Comparison of ENCODE assay signal across 27 mouse cellular contexts in genomic region chr15:88745926-88746325, GRCm38 (mm10). TPM values are rescaled to one million over a fixed set of nuclear protein-coding genes. Genes with fewer than 3 reads are reported as not detected.
A peak's percentile ranks its signal among the peaks of the same experiment; 100 is the strongest.
DNase-seq lines count a peak whose midpoint lies in the region; ATAC-seq and TF ChIP-seq lines count a peak whose summit lies in the region.
"Had no signal": no experiment of that assay in that cellular context is flagged by ENCODE, and none has a peak within 500 bp of the region (broad histone marks: within the 10 kb centered on the region; RNA-seq: fewer than 3 reads in every experiment).

No protein-coding gene starts in this region.

- no peak for TF ChIP-seq CTCF in liver, postnatal 0 days (IDR thresholded peaks at IDR 0.05; ENCODE audit: low read depth)

- H3K27me3 ChIP-seq in midbrain, embryonic 11.5 days (ENCODE audit: control insufficient read depth, insufficient read depth, low read length), result no peaks in the 10 kb centered on the region
- H3K27me3 ChIP-seq in midbrain, embryonic 16.5 days (ENCODE audit: control insufficient read depth, insufficient read depth, low read depth, low read length), result no peaks in the 10 kb centered on the region
- H3K27me3 ChIP-seq in liver, postnatal 0 days (ENCODE audit: insufficient read depth, low read length), result no peaks in the 10 kb centered on the region
- H3K27me3 ChIP-seq: kidney, embryonic 15.5 days; limb, embryonic 15.5 days; liver, embryonic 13.5 days; midbrain, embryonic 12.5 days; neural tube, embryonic 13.5 days had no signal

- H3K4me1 ChIP-seq in midbrain, embryonic 11.5 days (ENCODE audit: control insufficient read depth, insufficient read depth, low read length), result peaks cover 4% of the 10 kb centered on the region; the same call in 1 of the 2 replicates
- peaks cover 5% of the 10 kb centered on the region for H3K4me1 ChIP-seq in midbrain, embryonic 16.5 days (ENCODE audit: control insufficient read depth, insufficient read depth, low read length)
- H3K4me1 ChIP-seq in liver, postnatal 0 days (ENCODE audit: insufficient read depth), result peaks cover 17% of the 10 kb centered on the region

- no peak overlapping the region for H3K27ac ChIP-seq in midbrain, embryonic 11.5 days (ENCODE audit: low read depth, low read length)
- no peak overlapping the region for H3K27ac ChIP-seq in midbrain, embryonic 16.5 days (ENCODE audit: low read length)
- H3K27ac ChIP-seq in macrophage, result peak overlapping the region; percentile 70
- H3K27ac ChIP-seq in liver, postnatal 0 days (ENCODE audit: low read depth), result no peak overlapping the region
- H3K27ac ChIP-seq: embryonic facial prominence, embryonic 10.5 days; embryonic facial prominence, embryonic 15.5 days; forebrain, embryonic 12.5 days; kidney, embryonic 15.5 days; limb, embryonic 10.5 days; limb, embryonic 15.5 days; liver, embryonic 13.5 days; midbrain, embryonic 12.5 days; neural tube, embryonic 13.5 days had no signal

- TF ChIP-seq EP300 in liver, postnatal 0 days (IDR thresholded peaks at IDR 0.05; ENCODE audit: low read depth), result no peak

- WGBS in midbrain, embryonic 11.5 days, result 59% methylated on average over 3 of the region's 3 CpGs
- 51% methylated on average over 3 of the region's 3 CpGs for WGBS in midbrain, embryonic 16.5 days
- 92% methylated on average over 3 of the region's 3 CpGs for WGBS in macrophage (ENCODE audit: missing documents)
- 67% methylated on average over 3 of the region's 3 CpGs for WGBS in liver, postnatal 0 days (ENCODE audit: insufficient replicate concordance)

- peak; percentile 75 for DNase-seq in midbrain, embryonic 11.5 days (ENCODE audit: low spot score, missing footprints)
- DNase-seq in adipocyte (ENCODE audit: low spot score), result peak; percentile 36
- DNase-seq in urinary bladder, postnatal 10 days (ENCODE audit: low spot score), result no peak
- no peak for DNase-seq in liver, postnatal 0 days
- DNase-seq in adrenal gland, postnatal 14 days, result no peak
- DNase-seq: adrenal gland, adult 2 months; cerebellum, adult 8-10 months; cerebellum, postnatal 25 days; forebrain, postnatal 0 days; heart, postnatal 14 days; kidney, postnatal 4 days; layer of hippocampus, postnatal 36 days; liver, embryonic 13.5 days; lung, adult 2 months; lung, postnatal 14 days; thymus, postnatal 4 days had no signal

- no peak overlapping the region for H3K4me2 ChIP-seq in midbrain, embryonic 11.5 days
- H3K4me2 ChIP-seq in midbrain, embryonic 16.5 days (ENCODE audit: low read length), result no peak overlapping the region
- no peak overlapping the region for H3K4me2 ChIP-seq in liver, postnatal 0 days (ENCODE audit: low read depth, low read length)
- H3K4me2 ChIP-seq: embryonic facial prominence, embryonic 15.5 days; forebrain, embryonic 12.5 days; kidney, embryonic 15.5 days; limb, embryonic 15.5 days; liver, embryonic 13.5 days; midbrain, embryonic 12.5 days; neural tube, embryonic 13.5 days had no signal

- H3K79me2 ChIP-seq in macrophage (ENCODE audit: inconsistent target), result no peaks in the 10 kb centered on the region

- H3K9ac ChIP-seq in midbrain, embryonic 11.5 days (ENCODE audit: low read length), result no peak overlapping the region
- no peak overlapping the region for H3K9ac ChIP-seq in midbrain, embryonic 16.5 days (ENCODE audit: low read depth, low read length)
- no peak overlapping the region for H3K9ac ChIP-seq in liver, postnatal 0 days (replicated peaks)
- H3K9ac ChIP-seq: embryonic facial prominence, embryonic 15.5 days; forebrain, embryonic 12.5 days; forebrain, postnatal 0 days; kidney, embryonic 15.5 days; limb, embryonic 15.5 days; liver, embryonic 13.5 days; midbrain, embryonic 12.5 days; neural tube, embryonic 13.5 days had no signal

- no peaks in the 10 kb centered on the region for H3K9me3 ChIP-seq in midbrain, embryonic 11.5 days (ENCODE audit: control insufficient read depth, low read length)
- no peaks in the 10 kb centered on the region for H3K9me3 ChIP-seq in midbrain, embryonic 16.5 days (replicated peaks; ENCODE audit: control insufficient read depth, low read length, poor library complexity, severe bottlenecking)
- H3K9me3 ChIP-seq in liver, postnatal 0 days (ENCODE audit: low read length), result no peaks in the 10 kb centered on the region
- H3K9me3 ChIP-seq: embryonic facial prominence, embryonic 10.5 days; embryonic facial prominence, embryonic 15.5 days; forebrain, embryonic 12.5 days; kidney, embryonic 15.5 days; limb, embryonic 10.5 days; limb, embryonic 15.5 days; liver, embryonic 13.5 days; midbrain, embryonic 12.5 days; neural tube, embryonic 13.5 days had no signal

- no peak for ATAC-seq in midbrain, embryonic 11.5 days (ENCODE audit: low FRiP score)
- no peak for ATAC-seq in midbrain, embryonic 16.5 days
- no peak for ATAC-seq in liver, postnatal 0 days
- ATAC-seq: forebrain, postnatal 0 days; hindbrain, embryonic 16.5 days had no signal

- no peak overlapping the region for H3K4me3 ChIP-seq in midbrain, embryonic 11.5 days (ENCODE audit: low read depth, low read length)
- no peak overlapping the region for H3K4me3 ChIP-seq in midbrain, embryonic 16.5 days (ENCODE audit: low read depth, low read length)
- H3K4me3 ChIP-seq in macrophage (ENCODE audit: inconsistent target), result no peak overlapping the region
- no peak overlapping the region for H3K4me3 ChIP-seq in liver, postnatal 0 days (ENCODE audit: low read depth, low read length)
- H3K4me3 ChIP-seq: embryonic facial prominence, embryonic 10.5 days; embryonic facial prominence, embryonic 15.5 days; forebrain, embryonic 12.5 days; kidney, embryonic 15.5 days; limb, embryonic 10.5 days; limb, embryonic 15.5 days; liver, embryonic 13.5 days; midbrain, embryonic 12.5 days; neural tube, embryonic 13.5 days had no signal

- H3K36me3 ChIP-seq in midbrain, embryonic 11.5 days (ENCODE audit: control insufficient read depth, insufficient read depth, low read length), result no peaks in the 10 kb centered on the region
- no peaks in the 10 kb centered on the region for H3K36me3 ChIP-seq in midbrain, embryonic 16.5 days (ENCODE audit: control insufficient read depth, insufficient read depth, low read length)
- H3K36me3 ChIP-seq in macrophage (ENCODE audit: inconsistent target), result no peaks in the 10 kb centered on the region
- no peaks in the 10 kb centered on the region for H3K36me3 ChIP-seq in liver, postnatal 0 days (replicated peaks; ENCODE audit: insufficient read depth, low read length)
- H3K36me3 ChIP-seq: embryonic facial prominence, embryonic 10.5 days; embryonic facial prominence, embryonic 15.5 days; forebrain, embryonic 12.5 days; kidney, embryonic 15.5 days; limb, embryonic 10.5 days; limb, embryonic 15.5 days; liver, embryonic 13.5 days; midbrain, embryonic 12.5 days; neural tube, embryonic 13.5 days had no signal

RNA-seq across cellular contexts. Expression of gene Zbed4, which starts 5.5 kb away (rescaled TPM):
- 42.5 and 45.6 TPM in 2 replicates for polyA plus RNA-seq in midbrain, embryonic 11.5 days (2014; fragmentation: Nextera tagmentation; extraction: Ambion mirVana)
- polyA plus RNA-seq in midbrain, embryonic 16.5 days (2015; fragmentation: Nextera tagmentation; extraction: Ambion mirVana), result 14.2 and 18.5 TPM in 2 replicates
- 10 to 100 TPM; 14.6 to 54.3 (median 30.6) TPM for total RNA-seq in macrophage (2018; cell fraction: chromatin; rRNA removed)
- total RNA-seq in macrophage (2018; cell fraction: cytosol; rRNA removed), result 10 to 100 TPM in 24 of 26 experiments, 1 to 10 TPM in 2; 8.5 to 20.3 (median 14.5) TPM
- total RNA-seq in macrophage (2018; cell fraction: nucleus; rRNA removed), result 10 to 100 TPM; 14.9 to 49.2 (median 24.7) TPM
- polyA plus RNA-seq in macrophage (2018), result 10.9 to 13.5 TPM (median 12.4 TPM) in 3 replicates
- 3.6 and 3.7 TPM in 2 replicates for polyA plus RNA-seq in liver, postnatal 0 days (2015; fragmentation: Nextera tagmentation; extraction: Ambion mirVana)
- 11.4 and 12.5 TPM in 2 replicates for total RNA-seq in adrenal gland, postnatal 14 days (2021)

RNA-seq across cellular contexts. Expression of gene Brd1, which starts 11.9 kb away (rescaled TPM):
- polyA plus RNA-seq in midbrain, embryonic 11.5 days (2014; fragmentation: Nextera tagmentation; extraction: Ambion mirVana), result 25.9 and 27.6 TPM in 2 replicates
- 15.5 and 20.7 TPM in 2 replicates for polyA plus RNA-seq in midbrain, embryonic 16.5 days (2015; fragmentation: Nextera tagmentation; extraction: Ambion mirVana)
- 100 to 1,000 TPM in 23 of 26 experiments, 10 to 100 TPM in 3; 85.3 to 321 (median 151) TPM for total RNA-seq in macrophage (2018; cell fraction: chromatin; rRNA removed)
- 10 to 100 TPM; 14.5 to 40.3 (median 26.8) TPM for total RNA-seq in macrophage (2018; cell fraction: cytosol; rRNA removed)
- total RNA-seq in macrophage (2018; cell fraction: nucleus; rRNA removed), result 100 to 1,000 TPM in 8 of 26 experiments, 10 to 100 TPM in 18; 48.9 to 168 (median 81.7) TPM
- polyA plus RNA-seq in macrophage (2018), result 24.4 to 27.9 TPM (median 25.9 TPM) in 3 replicates
- polyA plus RNA-seq in liver, postnatal 0 days (2015; fragmentation: Nextera tagmentation; extraction: Ambion mirVana), result 5.2 and 5.6 TPM in 2 replicates
- 51.4 and 55.0 TPM in 2 replicates for total RNA-seq in adrenal gland, postnatal 14 days (2021)

Comparison
In these comparisons a context has a peak if more than half of its experiments do, and no peak if none do; other contexts are left out.
1. DNase-seq: peak in midbrain, embryonic 11.5 days (single experiment) and adipocyte (single experiment); none in urinary bladder, postnatal 10 days (single experiment), liver, postnatal 0 days (single experiment) and adrenal gland, postnatal 14 days (single experiment).